Mouse (Mus musculus): ENCODE results near the gene Lrrn3. TPM values are rescaled to one million over a fixed set of nuclear protein-coding genes. Genes with fewer than 3 reads are reported as not detected.

Gene Lrrn3
- total RNA-seq, 2 experiments from 2014 or later = 0.05 TPM; not detected in 1

DNA sequence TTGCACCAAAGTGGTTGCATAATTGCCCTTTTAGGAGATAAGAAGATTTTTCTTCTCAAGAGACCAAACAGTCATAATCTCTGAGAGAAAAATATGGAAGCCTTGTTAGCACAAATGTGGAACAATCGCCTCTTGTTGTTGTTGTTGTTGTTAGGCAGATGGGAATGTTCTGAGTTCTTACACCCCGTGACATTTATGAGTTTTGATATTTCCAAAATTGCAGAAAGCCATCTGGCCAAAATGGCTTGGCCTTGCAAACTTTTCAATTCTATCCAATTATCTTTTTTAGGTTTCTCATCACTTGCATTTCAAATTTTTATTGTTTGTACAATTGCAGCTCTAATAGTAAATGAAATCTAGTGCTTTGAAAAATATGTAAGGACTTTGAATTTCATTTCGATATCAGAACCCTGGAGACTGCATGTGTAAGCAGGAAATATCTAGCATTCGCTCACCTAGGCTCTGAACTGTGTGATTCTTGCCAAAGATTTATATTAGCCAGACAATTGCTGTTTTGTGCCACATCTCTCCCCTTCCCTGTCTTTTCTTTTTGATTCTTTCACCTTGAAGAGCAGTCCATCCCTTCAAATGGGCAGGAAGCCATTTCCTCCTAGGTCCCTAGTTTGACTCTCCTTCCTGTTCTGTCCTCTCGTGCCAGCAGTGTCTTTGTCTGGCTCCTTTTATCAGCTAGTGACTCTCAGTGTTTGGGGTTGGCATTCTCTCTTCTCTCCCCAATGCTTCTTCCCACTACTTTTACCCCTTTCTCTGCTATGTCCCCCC lies 49.8 kb downstream of the Lrrn3 start:
- no peak for ATAC-seq (replicated peaks; ENCODE audit: poor library complexity, severe bottlenecking)

DNA sequence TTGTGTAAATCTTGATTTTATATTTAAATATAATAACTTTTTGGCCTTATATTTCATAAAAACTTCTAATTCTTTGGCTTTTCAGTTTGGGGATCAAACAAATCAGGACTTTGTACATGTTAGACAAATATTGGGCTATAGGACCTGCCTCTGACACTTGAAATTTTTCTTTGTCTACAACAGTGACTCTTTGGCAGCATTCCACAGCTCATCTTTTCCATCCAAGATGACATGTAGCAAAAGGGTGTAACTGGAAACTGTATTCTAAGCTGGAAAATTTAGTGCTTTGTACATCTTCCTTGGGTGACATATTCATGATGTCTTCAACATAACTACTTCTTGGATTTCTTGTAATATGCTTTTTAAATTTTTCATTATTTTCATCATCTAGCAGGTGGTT lies 57.4 kb downstream of the Lrrn3 start:
- ATAC-seq (replicated peaks; ENCODE audit: poor library complexity, severe bottlenecking) = no peak

DNA sequence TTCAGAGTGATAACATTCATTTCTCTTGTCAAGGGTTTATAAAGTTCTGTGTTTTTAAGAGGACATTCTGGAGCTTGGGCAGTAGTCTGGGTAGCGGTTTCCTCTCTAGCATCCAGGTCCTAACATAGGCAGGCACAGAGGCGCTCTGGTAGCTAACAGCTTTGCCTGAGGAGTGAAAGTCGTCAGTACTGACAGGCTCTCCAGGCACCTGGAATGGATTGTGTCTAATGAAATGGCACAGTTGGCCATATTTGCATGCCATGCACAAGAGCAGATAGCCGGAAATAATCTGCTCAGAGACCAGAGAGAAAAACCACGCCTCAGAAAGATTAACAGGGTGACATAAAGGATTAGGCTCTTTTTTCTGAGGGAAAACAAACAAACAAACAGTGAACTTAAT lies 58.8 kb downstream of the Lrrn3 start:
- ATAC-seq (replicated peaks; ENCODE audit: poor library complexity, severe bottlenecking) = no peak

- ATAC-seq (replicated peaks; ENCODE audit: poor library complexity, severe bottlenecking) = no peak
Observed at GRCm38 (mm10) chr12:41425101-41425679, 61.0 kb downstream of the Lrrn3 start.

GRCm38 (mm10) chr12:41417961-41418360 lies 68.3 kb downstream of the Lrrn3 start:
- ATAC-seq (replicated peaks; ENCODE audit: poor library complexity, severe bottlenecking) = no peak

DNA sequence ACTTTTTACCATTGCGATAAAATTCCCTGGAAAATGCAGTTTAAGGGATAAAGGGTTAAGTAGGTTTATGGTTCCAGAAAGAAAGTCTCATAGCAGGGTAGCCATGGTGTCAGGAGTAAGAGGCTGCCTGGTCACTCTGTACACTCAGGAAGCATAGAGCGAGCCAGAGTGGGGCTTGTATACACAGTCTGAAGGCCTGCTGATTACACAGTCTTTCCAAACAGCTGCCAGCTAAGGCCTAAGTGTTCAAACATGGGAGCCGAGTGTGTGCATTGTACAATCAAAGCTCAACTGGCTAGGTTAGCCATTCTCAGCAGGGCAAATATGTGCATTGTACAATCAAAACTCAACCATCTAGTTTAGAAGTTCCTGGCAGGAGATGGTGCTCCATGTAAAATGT lies 69.1 kb downstream of the Lrrn3 start:
- ATAC-seq (replicated peaks; ENCODE audit: poor library complexity, severe bottlenecking) = no peak

GRCm38 (mm10) chr12:41416635-41417034 lies 69.6 kb downstream of the Lrrn3 start:
- ATAC-seq (replicated peaks; ENCODE audit: poor library complexity, severe bottlenecking) = no peak

- no peak for ATAC-seq (replicated peaks; ENCODE audit: poor library complexity, severe bottlenecking)
Observed at GRCm38 (mm10) chr12:41409431-41409830, 76.8 kb downstream of the Lrrn3 start.

- no peak for ATAC-seq (replicated peaks; ENCODE audit: poor library complexity, severe bottlenecking)
Observed at GRCm38 (mm10) chr12:41401923-41402322, 84.3 kb downstream of the Lrrn3 start.
